Mouse (Mus musculus) stomach, postnatal 0 days (tissue): Measurements from ENCODE around the gene Lrfn4.

Experiments used
- CTCF ChIP-seq: IDR thresholded peaks from 2 replicates; pipeline ENCODE4 v1.5.1; 2016; ENCODE audit warnings: antibody characterized with exemption, low read depth, mild to moderate bottlenecking, moderate library complexity
- EP300 ChIP-seq: optimal IDR thresholded peaks from 2 replicates; pipeline ENCODE3; 2016; ENCODE audit warnings: antibody characterized with exemption

DNA sequence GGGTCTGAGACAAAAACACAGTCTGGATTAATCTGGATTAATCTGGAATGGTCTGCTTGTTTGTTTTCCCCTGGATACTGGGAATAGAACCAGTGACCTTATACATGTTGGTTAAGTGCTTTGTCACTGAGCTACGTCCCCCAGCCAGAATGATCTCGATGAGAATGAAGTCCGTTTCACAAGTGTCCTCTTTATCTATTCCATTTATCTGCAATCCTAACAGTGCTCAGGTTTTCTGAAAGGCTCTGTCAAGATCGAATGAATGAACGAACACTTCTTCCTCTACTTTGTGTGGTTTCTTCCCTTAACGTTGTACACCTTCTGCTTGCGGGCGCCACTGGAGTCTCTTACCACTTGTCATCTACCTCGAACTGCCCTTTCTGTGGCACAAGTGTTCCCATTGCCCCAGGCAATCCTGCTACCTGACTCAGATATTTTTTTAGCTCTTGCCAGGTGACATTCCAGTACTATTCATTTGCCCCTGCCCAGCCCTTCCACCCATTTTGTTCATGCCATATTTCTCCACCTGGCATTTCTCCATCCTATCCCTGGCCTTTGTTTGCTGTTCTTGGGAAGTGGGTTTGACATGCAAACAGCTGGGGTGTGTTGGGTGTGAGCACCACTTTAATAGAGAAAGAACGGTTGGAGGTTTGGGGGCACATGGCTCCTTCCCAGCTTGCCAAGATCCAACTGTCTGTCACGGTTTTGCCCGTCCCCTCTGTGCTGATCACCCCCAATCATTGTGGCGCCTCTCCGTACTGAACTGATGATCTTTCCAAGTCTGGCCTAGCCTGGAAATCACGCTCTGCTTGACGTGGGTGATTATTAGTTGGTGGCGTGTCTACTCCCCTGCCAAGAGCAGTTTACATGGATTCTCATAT lies 45.9 kb downstream of the Lrfn4 start:
- TF ChIP-seq CTCF (no peak), EP300 (peak; percentile 68)
